Mouse (Mus musculus) bone marrow macrophage, adult 2 months (primary cell): Measurements from ENCODE around the gene Akt1s1. TPM values are rescaled to one million over a fixed set of nuclear protein-coding genes. Genes with fewer than 3 reads are reported as not detected.

Experiments used
- H3K27ac ChIP-seq: 2 replicates; pipeline ENCODE4 v1.5.1; 2012; ENCODE audit warnings: low read depth, low read length; ENCODE audit not compliant: insufficient read depth
- H3K4me1 ChIP-seq: 2 replicates; pipeline ENCODE4 v1.6.1; 2012; ENCODE audit warnings: low read length; ENCODE audit not compliant: control insufficient read depth, insufficient read depth
- H3K4me3 ChIP-seq: 2 replicates; pipeline ENCODE4 v1.5.1; 2012; ENCODE audit warnings: mild to moderate bottlenecking, low read length, moderate library complexity; ENCODE audit not compliant: insufficient read depth
- CTCF ChIP-seq: IDR thresholded peaks from 2 replicates; pipeline ENCODE4 v1.5.1; 2012; ENCODE audit warnings: low read depth, mild to moderate bottlenecking, low read length, moderate library complexity
- POLR2A ChIP-seq: IDR thresholded peaks from 2 replicates; pipeline ENCODE4 v1.6.1; 2012; ENCODE audit warnings: mild to moderate bottlenecking, low read depth, low read length, borderline replicate concordance
- polyA plus RNA-seq: library from polyadenylated mRNA; stranded (reverse); fragments of >200 nt; gene quantifications from 2 replicates; pipeline ENCODE4 v1.2.4, GENCODE M21; 2012; ENCODE audit not compliant: missing spikeins, insufficient read depth, insufficient read length

Akt1s1 gene
- polyA plus RNA-seq, 1 experiment: 45.3 TPM

DNA sequence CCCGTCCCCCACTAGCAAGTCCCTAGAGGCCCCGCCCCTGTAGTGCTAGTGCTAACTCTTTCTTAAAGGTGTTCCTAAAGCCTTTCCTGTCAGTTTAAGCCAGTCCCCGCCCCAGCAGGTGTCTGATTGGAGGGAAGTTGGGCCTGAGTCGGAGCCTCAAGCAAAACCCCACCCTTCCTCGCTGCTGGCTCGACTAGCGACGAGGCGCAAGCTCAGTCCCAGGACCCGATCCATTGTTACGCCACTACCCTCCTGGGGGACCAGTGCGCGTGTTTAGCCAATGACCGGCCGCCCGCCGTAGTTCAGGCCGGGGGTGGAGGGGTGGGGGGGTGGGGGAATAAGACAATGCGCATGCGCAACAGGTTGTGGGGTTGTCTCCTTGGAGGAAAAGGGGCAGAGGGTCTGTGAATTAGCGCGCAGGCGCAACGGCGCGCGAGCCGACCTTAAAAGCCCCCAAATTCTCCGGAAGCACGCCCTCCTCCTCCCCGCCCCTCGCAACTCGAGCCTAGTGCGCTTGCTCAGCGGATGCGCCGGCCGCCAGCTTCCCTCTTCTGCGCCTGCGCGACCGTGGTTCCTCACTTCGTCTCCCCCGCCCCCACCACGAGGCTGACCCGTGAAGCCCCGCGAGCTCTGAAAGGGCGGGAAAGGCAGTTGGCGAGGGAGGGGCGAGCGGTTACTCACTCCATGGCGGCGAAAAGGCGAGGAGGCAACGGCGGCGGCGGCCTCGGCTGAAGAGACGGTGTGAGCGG, 32.9 kb upstream of the Akt1s1 start, which contains the start of the genes Nup62 and Il4i1:
Nup62 (plus strand) TSS at position 368 of the 749 bp plus-strand sequence.
Il4i1 (plus strand) TSS at position 667 of the 749 bp plus-strand sequence.
- Histone ChIP-seq H3K4me3 (peak within 1 kb of the TSS; percentile 82), H3K27ac (peak within 1 kb of the TSS; percentile 88), H3K4me1 (peaks cover 29% of the 10 kb centered on the region)
- no peak for TF ChIP-seq CTCF
- TF ChIP-seq POLR2A: no peak

DNA sequence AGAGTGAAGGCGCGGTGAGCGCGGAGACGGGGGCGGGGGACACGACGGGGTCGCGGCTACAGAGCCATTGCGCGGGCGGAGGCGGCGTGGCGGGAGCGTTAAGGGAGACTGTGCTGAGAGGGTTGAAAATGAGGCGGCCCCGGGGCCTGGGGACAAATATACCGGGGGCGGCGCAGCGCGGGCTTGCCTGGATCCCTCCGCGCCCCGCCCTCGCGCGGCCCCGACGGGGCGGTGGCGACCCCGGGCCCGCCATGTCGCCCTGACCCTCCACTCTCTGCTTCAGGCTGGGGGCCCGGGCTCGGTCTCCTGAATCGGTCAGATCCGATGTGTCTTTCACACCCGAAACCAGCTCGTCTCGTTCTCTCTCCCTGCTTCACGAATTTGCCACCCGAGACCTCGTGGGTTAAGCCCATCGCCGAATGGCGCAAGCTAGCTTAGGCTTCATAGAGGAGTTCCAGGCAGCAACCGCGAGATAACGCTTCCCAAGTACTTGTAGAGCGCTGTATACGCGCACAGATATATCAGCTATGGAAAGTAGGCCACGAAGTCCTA, 32.2 kb upstream of the Akt1s1 start, which contains the start of gene Atf5:
Atf5 (minus strand) TSS at position 189 of the 552 bp plus-strand sequence.
- Histone ChIP-seq H3K27ac (peak within 1 kb of the TSS; percentile 88), H3K4me1 (peaks cover 32% of the 10 kb centered on the region), H3K4me3 (peak within 1 kb of the TSS; percentile 82)
- TF ChIP-seq POLR2A (no peak), CTCF (no peak)

DNA sequence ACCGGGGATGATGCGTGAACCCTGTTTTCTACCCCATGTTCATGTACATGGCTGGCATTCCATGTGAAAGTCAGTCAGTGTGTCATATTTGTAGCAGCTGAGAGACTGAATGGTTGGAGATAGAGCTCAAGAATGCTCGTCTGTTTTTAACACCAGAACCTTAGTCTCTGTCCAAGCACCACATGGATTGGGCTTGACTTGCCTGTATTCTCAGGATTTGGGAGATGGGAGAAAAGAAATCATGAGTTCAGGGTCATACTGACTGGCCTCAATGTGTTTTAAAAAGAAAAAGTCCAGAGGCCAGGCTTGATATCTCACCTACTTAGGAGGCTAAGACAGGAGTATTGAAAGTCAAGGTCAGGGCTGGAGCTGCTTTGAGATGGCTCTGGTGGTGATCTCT, 31.4 kb upstream of the Akt1s1 start:
- no peak for TF ChIP-seq CTCF
- TF ChIP-seq POLR2A: no peak
- H3K4me1 ChIP-seq: peaks cover 34% of the 10 kb centered on the region
- H3K27ac ChIP-seq: peak overlapping the region; percentile 88
- peak overlapping the region; percentile 82 for H3K4me3 ChIP-seq

DNA sequence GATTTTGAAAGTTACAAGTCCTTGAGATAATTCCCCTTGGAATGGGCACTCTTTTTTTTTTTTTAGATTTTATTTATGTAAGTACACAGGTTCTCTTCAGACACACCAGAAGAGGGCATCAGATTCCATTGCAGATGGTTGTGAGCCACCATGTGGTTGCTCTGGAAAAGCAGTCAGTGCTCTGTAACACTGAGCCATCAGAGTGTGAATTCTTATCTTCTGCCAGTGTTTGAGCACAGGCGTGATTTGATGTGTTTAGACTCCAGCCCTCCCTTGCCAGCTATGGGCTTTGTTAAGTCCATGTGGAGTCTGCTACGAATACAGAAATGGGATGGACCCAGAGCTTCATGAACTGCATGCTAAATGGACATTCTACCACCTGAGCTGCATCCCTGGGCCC, 30.6 kb upstream of the Akt1s1 start:
- H3K27ac ChIP-seq: peak overlapping the region; percentile 88
- H3K4me3 ChIP-seq: peak overlapping the region; percentile 82
- peaks cover 40% of the 10 kb centered on the region for H3K4me1 ChIP-seq
- no peak for TF ChIP-seq POLR2A
- no peak for TF ChIP-seq CTCF

DNA sequence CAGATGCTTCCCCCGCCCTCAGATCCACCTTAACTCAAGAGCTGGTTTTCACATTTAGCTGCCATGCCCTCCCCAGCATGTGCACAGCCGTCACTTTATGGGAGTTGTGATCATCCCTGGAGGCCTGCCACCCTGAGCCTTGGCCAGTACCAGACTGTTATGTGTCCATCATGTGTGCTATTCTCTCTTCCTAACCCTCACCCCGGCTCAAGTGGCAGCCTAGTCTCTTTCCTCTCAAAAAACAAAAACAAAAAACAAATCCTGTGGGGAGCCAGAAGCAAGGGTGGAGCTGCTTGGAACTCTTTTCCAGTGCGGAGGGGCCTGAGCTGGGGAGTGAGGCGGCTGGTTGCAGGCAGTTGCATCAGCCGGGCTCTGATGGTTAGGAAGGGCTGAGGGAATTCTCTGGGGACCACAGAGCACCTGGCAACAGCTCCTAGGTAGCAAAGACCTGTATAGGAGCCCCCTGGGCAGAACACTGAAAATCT, 30.0 kb upstream of the Akt1s1 start:
- peak overlapping the region; percentile 25; the same call in 1 of the 2 replicates for H3K27ac ChIP-seq
- H3K4me1 ChIP-seq: peaks cover 46% of the 10 kb centered on the region
- TF ChIP-seq POLR2A (no peak), CTCF (no peak)
- H3K4me3 ChIP-seq: peak overlapping the region; percentile 82

DNA sequence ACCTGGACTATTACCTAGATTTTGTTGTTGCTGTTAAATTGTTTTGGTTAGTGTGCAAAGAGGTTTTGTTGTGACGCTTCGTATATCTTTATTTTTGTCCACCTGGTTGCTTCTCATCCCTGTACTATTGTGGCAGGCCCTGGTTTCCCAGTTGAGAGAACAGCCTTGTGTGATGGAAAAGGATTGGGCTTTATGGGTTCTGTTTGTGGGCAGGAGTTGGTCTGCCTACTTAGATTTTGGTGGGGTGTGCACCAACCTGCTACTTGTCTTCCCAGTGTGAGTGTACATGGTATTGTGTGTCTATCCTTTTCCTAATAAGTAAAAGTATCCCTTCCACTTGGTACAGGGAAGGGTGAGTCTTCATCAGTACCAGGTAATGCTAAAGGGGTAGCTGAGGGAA, 29.4 kb upstream of the Akt1s1 start:
- no peak for TF ChIP-seq CTCF
- TF ChIP-seq POLR2A: no peak
- H3K4me1 ChIP-seq: peaks cover 45% of the 10 kb centered on the region
- H3K27ac ChIP-seq: peak overlapping the region; percentile 25; the same call in 1 of the 2 replicates
- peak overlapping the region; percentile 82 for H3K4me3 ChIP-seq

DNA sequence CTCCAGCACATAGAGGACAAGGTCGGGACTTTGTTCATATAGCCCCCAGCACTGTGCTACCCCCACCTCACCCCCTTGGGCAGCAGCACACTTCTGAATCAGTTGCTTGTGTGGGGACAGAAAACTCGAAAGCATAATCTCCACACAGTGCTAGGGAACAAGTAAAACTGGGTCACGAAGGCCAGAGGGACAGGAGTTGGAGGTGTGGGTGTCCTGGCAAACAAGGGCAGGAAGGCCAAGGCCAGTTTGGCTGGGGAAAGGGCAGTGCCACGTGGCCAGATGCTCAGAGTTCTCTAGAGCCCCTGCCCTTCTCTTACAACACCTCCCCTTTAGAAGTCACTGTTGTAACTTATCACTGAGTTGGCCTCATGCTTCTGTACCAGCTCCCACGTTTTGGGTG, 28.9 kb upstream of the Akt1s1 start:
- TF ChIP-seq CTCF (no peak), POLR2A (no peak)
- Histone ChIP-seq H3K27ac (no peak overlapping the region; the same call in 1 of the 2 replicates), H3K4me3 (no peak overlapping the region; the same call in 1 of the 2 replicates), H3K4me1 (peaks cover 46% of the 10 kb centered on the region)

DNA sequence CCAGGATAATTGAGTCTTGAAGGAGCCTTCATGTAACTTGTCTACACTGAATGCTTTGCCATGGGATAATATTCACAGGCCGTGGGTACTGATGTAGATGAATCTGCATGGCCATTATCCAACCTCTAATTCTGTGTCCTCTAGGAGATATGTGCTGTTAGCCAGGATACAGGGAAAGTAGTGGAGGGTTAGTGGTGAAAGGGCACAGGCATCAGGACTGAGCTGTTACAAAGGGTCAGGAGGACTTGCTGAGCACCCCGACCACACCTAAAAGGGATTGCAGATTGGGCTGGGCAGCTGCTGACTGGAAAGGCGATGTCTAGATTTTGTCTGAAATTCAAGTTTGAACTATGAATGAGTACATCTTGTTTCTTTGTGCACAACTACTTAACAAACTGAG, 28.3 kb upstream of the Akt1s1 start:
- TF ChIP-seq CTCF (no peak), POLR2A (no peak)
- Histone ChIP-seq H3K27ac (no peak overlapping the region), H3K4me3 (no peak overlapping the region), H3K4me1 (peaks cover 48% of the 10 kb centered on the region)

DNA sequence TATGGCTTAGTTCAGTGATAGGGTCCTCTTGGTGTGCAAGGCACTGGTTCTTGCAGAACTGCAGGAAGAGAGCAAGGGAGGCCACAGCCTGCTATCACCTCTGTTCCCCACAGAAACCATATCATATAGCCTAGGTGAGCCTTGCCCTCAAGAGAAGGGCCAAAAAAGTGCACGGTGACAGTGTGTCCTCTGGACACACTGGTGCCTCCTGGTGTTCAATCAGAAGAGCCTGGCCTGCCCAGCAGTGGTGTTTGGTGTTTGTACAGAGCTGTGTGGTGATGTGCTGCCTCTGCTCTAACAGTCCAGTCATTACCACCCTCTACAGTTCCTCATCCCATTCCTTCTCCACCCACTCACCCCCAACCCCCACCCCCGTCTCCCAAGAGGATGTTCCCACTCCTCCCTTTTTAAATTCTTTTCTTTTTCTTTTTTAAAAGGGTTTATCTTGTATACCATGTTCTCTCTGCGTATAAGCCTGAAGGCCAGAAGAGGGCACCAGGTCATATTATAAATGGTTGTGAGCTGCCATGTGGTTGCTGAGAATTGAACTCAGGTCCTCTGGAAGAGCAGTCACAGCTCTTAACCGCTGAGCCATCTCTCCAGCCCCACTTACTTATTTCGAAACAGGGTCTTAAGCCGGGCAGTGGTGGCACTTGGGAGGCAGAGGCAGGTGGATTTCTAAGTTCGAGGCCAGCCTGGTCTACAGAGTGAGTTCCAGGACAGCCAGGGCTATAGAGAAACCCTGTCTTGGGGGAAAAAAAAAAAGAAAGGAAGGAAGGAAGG, 26.9 kb upstream of the Akt1s1 start:
- no peak overlapping the region for H3K27ac ChIP-seq
- peaks cover 60% of the 10 kb centered on the region for H3K4me1 ChIP-seq
- no peak for TF ChIP-seq POLR2A
- TF ChIP-seq CTCF: no peak; the same call in 1 of the 2 replicates
- H3K4me3 ChIP-seq: no peak overlapping the region
